Mouse (Mus musculus): Measurements from ENCODE around the gene Rab30.

- no peak for TF ChIP-seq CTCF (IDR thresholded peaks at IDR 0.05; ENCODE audit: low read depth)
- TF ChIP-seq EP300 (IDR thresholded peaks at IDR 0.05; ENCODE audit: low read depth) = no peak
Observed at GRCm38 (mm10) chr7:92826248-92826647, 84.8 kb downstream of the Rab30 start.

Data from liver, postnatal 0 days (tissue).